Mouse (Mus musculus): ENCODE results near the gene Mbnl2.

- TF ChIP-seq CTCF (IDR thresholded peaks at IDR 0.05; ENCODE audit: low read depth, low read length) (no peak), POLR2A (IDR thresholded peaks at IDR 0.05; ENCODE audit: borderline replicate concordance, low read depth, low read length) (no peak)
Measured at GRCm38 (mm10) chr14:120478641-120479341, 203.3 kb downstream of the Mbnl2 start.
